Mouse (Mus musculus) ovary, postnatal 14 days (tissue): ENCODE data around the gene Plod3.
A peak's percentile ranks its signal among the peaks of the same experiment; 100 is the strongest.
"Not testable (repeated sequence)": the region's sequence is repeated elsewhere in the genome, so short reads cannot be mapped to it uniquely, and the experiment has no call there.

Experiments
- DNase-seq: peaks from one replicate; pipeline ENCODE4 v3.0.0; 2022; ENCODE audit warnings: low spot score

The Plod3 gene

GRCm38 (mm10) chr5:136986695-136987137 is at the start of gene Plod3:
Plod3 (plus strand) TSS chr5:136987019.
- DNase-seq, result peak; percentile 85

DNA sequence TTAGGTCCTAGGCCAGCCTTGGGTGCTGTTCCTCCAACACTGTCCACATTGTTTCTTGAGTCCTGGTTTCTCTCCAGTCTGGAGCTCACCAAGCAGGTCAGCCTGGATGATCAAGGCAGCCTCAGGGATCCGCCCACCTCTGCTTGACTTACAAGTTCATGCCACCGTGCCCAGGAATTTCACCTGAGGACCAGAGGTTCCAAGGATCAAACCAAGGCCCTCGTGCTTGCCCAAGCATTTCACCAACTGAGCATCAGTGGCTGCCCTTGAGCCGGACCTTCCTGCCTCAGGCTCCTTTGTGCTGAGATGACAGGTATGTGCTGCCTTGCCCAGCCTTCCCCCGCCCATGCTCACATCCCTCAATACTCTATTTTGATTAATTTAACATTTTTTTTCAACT is 49.2 kb upstream of the Plod3 start:
- DNase-seq, result no peak

DNA sequence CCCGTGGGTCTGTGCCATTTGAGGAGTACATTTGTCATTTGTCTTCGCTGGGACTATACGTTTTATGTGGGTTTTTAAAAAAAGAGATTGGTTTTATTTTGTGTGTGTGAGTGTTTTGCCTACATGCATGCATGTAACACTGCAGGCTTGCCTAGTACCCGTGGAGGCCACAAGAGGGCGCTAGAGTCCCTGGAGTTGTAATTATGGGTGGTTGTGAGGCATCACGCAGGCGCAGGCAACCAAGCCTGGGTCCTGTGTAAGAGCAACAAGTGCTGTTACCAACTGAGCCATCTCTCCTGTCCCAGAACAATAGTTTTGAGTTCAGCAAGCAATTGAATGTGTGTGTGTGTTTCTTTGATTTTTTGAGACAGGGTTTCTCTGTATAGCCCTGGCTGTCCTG is 47.5 kb upstream of the Plod3 start:
- DNase-seq, result no peak

GRCm38 (mm10) chr5:136940029-136940428 is 46.8 kb upstream of the Plod3 start:
- DNase-seq, result not testable (repeated sequence)

GRCm38 (mm10) chr5:136940845-136941560 is 45.8 kb upstream of the Plod3 start:
- no peak for DNase-seq

DNA sequence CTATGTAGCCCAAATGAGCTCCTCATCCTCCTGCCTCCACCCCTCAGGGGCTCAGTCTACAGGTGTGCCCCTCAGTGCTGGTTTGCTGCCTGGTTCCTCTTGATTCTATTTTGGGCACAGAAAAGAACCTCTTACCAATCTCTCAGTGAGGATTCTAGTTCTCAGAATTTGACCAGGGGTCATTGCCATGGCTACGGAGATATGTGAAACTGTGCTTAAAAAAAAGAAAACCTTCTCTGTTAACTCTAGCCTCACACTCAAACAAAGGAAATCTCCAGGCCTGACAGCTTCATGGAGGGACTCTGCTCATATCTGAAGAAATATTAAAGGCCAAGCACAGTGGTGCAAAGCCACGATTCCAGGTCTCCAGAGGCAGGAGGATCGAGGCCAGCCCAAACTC is 44.0 kb upstream of the Plod3 start:
- no peak for DNase-seq

DNA sequence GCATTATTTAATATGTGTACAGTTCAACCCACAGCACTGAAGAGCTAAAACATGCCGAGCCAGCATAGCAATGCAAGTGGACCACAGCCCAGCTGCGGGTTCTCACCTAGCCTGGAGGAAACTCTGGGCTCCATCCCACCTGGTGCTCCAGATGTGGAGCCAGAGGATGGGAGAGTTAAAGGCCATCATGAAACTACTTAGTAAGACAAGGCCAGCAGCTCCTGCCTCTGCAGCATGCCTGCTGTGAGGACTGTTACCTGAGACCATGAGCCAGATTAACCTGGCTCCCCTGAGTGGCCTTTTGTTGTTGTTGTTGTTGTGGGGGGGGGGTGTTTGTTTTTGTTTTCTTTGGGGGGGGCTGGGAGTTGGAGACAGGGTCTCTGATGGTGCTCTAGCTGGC is 43.4 kb upstream of the Plod3 start:
- DNase-seq, result no peak

- DNase-seq, result no peak
These were observed 41.7 kb upstream of the Plod3 start for GRCm38 (mm10) chr5:136945084-136945483.

DNA sequence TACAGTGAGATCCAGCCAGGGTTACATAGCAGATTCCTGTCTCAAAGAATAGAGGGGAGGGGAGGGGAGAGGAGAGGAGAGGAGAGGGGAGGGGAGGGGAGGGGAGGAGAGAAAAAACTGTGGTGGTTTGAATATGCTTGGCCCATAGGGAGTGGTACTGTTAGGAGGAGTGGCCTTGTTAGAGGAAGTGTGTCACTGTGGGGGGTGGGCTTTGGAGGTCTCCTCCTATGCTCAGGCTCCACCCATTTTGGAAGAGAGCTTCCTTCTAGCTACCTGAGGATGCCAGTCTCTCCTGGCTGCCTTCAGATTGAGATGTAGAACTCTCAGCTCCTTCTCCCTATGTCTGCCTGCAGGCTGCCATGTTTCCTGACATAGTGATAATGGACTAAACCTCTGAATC is 38.9 kb upstream of the Plod3 start:
- no peak for DNase-seq

GRCm38 (mm10) chr5:136949551-136950336 is 37.1 kb upstream of the Plod3 start:
- not testable (repeated sequence) for DNase-seq

- no peak for DNase-seq
These were observed 36.3 kb upstream of the Plod3 start for GRCm38 (mm10) chr5:136950521-136950920.

GRCm38 (mm10) chr5:136952153-136952552 is 34.7 kb upstream of the Plod3 start:
- DNase-seq, result no peak

DNA sequence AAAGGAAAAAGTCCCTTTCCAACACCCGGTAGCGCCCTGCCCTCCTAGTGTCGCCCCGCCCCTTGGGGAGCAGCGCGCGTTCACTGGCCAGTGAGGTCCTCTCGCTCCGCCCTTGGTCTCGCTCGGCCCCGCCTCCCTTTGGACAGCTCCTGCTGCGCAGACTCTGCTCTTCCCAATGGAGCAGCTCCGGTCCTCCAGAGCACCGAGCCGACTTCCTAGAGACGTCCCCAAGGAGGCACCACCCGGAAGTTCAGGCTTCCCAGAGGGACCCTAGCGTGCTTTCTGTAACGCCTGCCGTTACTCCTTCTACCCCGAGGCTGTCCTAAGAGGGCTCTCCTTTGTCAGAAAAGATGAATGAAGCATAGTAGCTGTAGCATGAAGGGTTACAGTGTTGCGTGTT is 33.8 kb upstream of the Plod3 start, which contains the start of gene Fis1:
TSS of gene Fis1 (plus strand) at position 261 of the 400 bp plus-strand sequence.
- peak; percentile 91 for DNase-seq

- no peak for DNase-seq
These were observed 33.3 kb upstream of the Plod3 start for GRCm38 (mm10) chr5:136953440-136953951.

DNA sequence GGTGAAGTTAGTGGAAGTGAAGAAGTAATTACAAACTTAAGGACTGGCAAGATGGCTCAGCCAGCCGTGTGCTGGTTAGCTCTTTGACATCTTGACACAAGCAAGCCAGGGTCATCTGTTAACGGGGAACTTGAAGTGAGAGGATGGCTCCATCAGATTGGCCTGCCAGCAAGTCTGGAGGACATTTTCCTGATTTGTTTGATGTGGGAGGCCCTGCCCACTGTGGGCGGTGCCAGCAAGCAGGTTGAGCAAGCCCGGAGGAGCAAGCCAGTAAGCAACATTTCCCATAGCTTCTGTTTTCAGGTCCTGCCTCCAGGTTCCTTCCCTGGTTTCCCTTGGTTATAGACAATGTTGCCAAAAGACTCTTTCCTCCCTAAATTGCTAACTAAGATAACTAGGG is 31.2 kb upstream of the Plod3 start:
- DNase-seq, result no peak

DNA sequence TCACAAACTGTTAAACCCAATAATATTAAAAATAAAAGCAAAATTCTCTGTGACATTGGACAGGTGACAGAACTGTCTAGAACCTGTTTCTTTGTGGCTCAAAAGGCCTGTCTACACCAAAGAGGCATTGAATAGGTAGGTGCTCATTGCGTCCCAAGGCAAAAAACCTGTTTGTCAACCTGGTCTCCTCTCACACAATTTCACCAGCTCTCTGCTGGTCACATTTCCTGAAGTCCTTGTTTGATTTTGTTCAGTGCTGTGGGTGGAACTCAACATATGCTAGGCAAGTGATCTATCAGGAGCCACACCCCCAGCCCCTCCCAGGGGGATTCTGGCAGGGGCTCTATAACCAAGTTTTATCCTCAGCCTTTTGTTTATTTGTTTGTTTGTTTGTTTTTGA is 29.6 kb upstream of the Plod3 start:
- no peak for DNase-seq

- no peak for DNase-seq
These were observed 27.7 kb upstream of the Plod3 start for GRCm38 (mm10) chr5:136958991-136959605.

GRCm38 (mm10) chr5:136960053-136960452 is 26.8 kb upstream of the Plod3 start:
- DNase-seq, result no peak

DNA sequence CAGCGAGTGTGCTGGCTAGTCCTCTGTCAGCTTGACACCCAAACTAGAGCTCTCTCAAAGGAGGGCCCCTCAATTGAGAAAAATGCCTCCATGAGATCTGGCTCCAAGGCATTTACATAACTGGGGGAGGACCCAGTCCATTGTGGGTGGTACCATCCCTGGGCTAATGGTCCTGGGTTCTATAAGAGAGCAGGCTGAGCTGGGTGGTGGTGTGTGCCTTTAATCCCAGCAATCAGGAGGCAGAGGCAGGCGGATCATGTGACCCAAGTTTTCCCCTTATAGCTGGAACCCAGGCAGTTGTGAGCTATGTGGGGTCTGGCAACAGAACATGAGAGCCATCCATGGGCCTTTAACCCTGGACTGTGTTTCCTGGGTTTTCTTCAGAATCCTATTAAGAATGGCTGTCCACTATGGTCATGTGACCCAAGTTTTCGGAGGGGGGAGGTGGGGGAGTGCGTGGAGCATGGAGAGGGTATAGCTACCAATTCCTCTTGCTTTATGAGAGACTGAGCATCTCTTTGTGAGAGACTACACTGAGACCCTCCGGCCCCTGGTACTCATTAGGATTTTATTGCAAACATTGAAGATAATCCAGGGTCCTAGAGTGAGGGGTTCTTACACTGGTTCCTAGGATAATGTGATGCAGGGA is 25.4 kb upstream of the Plod3 start:
- no peak for DNase-seq

- peak; percentile 78 for DNase-seq
These were observed 24.8 kb upstream of the Plod3 start for GRCm38 (mm10) chr5:136961983-136962461.

DNA sequence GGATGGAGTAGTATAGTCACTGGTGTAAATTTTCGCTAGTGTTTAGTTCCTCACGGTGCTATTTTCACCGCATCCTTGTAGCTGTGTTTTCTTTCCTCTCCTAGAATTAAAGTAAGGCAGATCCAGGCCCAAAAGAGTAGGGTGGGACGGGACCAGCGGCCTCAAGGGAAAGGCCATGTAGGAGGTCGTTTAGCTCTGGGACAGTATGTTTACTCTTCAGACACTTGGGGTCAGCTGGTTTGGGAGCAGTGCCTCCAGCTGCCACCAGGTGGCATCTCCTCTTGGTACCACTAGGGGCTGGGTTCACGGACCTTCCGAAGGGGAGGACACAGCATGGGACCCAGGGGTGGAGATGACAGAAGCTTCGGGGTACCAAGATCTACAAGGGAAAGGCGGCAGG is 24.3 kb upstream of the Plod3 start:
- DNase-seq, result peak; percentile 74

DNA sequence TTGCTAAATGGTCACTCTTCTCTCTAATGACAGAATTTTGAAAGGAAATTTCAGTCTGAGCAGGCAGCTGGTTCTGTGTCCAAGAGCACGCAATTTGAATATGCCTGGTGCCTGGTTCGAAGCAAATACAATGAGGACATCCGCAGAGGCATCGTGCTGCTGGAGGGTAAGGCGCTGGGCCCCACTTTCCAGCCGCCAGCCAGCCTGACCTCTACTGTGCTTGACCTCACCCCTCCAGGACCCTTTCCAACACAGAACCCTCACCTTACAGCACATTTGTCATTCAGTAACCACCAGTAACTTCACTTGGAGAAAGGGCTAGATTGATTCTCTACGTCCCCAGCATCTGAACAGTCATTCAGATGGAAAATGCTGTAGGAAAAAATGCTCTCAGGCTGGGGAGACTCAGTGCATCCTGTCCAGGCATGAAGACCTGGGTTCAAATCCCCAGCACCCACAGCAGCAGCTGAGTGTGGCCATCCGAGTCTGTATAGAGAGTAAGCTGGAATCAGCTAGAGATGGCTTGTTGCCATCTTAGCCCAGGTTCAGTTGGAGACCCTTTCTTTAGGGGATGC is 23.8 kb upstream of the Plod3 start:
- no peak for DNase-seq
